Mouse (Mus musculus) spleen, adult 2 months (tissue): ENCODE results near the gene AC161166.1. TPM values are rescaled to one million over a fixed set of nuclear protein-coding genes. Genes with fewer than 3 reads are reported as not detected.

Source experiments
- DNase-seq, 2 experiments: peaks; one replicate each; pipeline versions ENCODE4 v3.0.0 to v3.0.0-alpha.2; 2012 to 2021; ENCODE audit warnings: low spot score in 2 of 2, low read depth in 1 of 2
- H3K27ac ChIP-seq: fragments of 200-500 bp; 2 replicates; pipeline ENCODE4 v1.5.1; 2012; ENCODE audit warnings: low read length, inconsistent platforms; ENCODE audit not compliant: insufficient read depth
- H3K27me3 ChIP-seq: fragments of 200-500 bp; 2 replicates; pipeline ENCODE4 v1.6.1; 2012; ENCODE audit warnings: mild to moderate bottlenecking, moderate library complexity, low read length, inconsistent platforms; ENCODE audit not compliant: control insufficient read depth, insufficient read depth
- H3K36me3 ChIP-seq: fragments of 200-500 bp; 2 replicates; pipeline ENCODE4 v1.6.1; 2012; ENCODE audit warnings: mild to moderate bottlenecking, low read length, inconsistent platforms; ENCODE audit not compliant: control insufficient read depth, insufficient read depth
- H3K4me1 ChIP-seq: fragments of 200-500 bp; 2 replicates; pipeline ENCODE4 v1.6.1; 2011; ENCODE audit warnings: inconsistent platforms; ENCODE audit not compliant: control insufficient read depth, insufficient read depth, insufficient read length
- H3K4me3 ChIP-seq: fragments of 200-500 bp; 2 replicates; pipeline ENCODE4 v1.5.1; 2011; ENCODE audit warnings: mild to moderate bottlenecking, inconsistent platforms; ENCODE audit not compliant: insufficient read depth, insufficient read length; ENCODE audit errors: extremely low read depth
- CTCF ChIP-seq: fragments of 200-500 bp; IDR thresholded peaks from 2 replicates; pipeline ENCODE4 v1.5.1; 2011; ENCODE audit warnings: mild to moderate bottlenecking, inconsistent platforms; ENCODE audit not compliant: insufficient read depth, insufficient read length, insufficient replicate concordance; ENCODE audit errors: extremely low read depth
- POLR2A ChIP-seq: fragments of 200-500 bp; IDR thresholded peaks from 2 replicates; pipeline ENCODE4 v1.6.1; 2011; ENCODE audit warnings: low read depth, low read length, inconsistent platforms
- WGBS: fragments of 180-500 bp; shearing (Covaris S2); methylation state at CpG from one replicate; pipeline ENCODE4 v1.1.7; 2018; 5-methylcytosine and 5-hydroxymethylcytosine counted together
- polyA plus RNA-seq: library from polyadenylated mRNA; depleted of rRNA; stranded (reverse); fragments of >200 nt; gene quantifications from 2 replicates; pipeline ENCODE4 v1.2.3, GENCODE M21; 2012

AC161166.1 gene
- polyA plus RNA-seq, 1 experiment = not detected

DNA sequence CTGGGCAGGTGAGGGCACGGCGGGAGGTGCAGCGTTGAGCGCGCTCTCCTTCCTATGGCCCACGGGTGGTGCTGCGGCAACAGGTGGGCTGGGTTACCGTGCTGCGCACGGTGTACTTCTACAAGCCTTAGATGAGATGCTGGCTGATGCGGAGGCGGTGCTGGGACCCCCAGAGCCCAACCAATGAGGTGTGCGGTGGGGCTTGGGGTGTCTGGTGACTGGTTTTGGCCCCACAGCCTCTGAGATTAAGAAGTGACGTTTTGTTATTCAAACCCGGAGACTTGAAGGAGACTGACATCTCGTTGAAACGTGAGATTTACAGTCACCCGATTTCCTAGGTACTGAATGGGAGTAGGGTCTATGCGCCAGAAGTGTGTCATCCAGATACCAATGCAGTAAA is 22.0 kb upstream of the AC161166.1 start:
- no peak overlapping the region for H3K4me3 ChIP-seq
- TF ChIP-seq POLR2A (no peak), CTCF (no peak)
- peaks cover 20% of the 10 kb centered on the region for H3K36me3 ChIP-seq
- H3K27ac ChIP-seq = no peak overlapping the region
- 94% methylated on average over 19 of the region's 19 CpGs for WGBS
- no peaks in the 10 kb centered on the region for H3K27me3 ChIP-seq
- DNase-seq = no peak
- H3K4me1 ChIP-seq = no peaks in the 10 kb centered on the region

DNA sequence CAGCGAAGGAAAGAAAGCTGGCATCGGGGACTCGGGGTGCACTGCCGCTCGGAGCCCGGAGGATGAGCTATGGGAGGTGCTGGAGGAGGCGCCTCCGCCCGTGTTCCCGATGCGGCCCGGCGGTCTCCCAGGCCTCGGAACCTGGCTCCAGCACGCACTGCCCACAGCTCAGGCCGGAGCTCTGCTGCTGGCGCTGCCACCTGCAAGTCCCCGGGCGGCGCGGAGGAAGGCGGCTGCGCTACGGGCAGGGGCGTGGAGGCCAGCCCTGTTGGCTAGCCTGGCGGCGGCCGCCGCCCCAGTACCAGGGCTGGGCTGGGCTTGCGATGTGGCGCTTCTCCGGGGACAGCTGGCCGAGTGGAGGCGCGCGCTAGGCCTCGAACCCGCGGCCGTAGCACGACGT is 21.6 kb upstream of the AC161166.1 start:
- no peak overlapping the region for H3K4me3 ChIP-seq
- H3K27me3 ChIP-seq = no peaks in the 10 kb centered on the region
- no peak overlapping the region for H3K27ac ChIP-seq
- H3K4me1 ChIP-seq = no peaks in the 10 kb centered on the region
- no peak for TF ChIP-seq CTCF
- no peak for TF ChIP-seq POLR2A
- WGBS = 97% methylated on average over 42 of the region's 42 CpGs
- DNase-seq = peak in 1 of 2 experiments; percentile 4
- peaks cover 20% of the 10 kb centered on the region for H3K36me3 ChIP-seq

DNA sequence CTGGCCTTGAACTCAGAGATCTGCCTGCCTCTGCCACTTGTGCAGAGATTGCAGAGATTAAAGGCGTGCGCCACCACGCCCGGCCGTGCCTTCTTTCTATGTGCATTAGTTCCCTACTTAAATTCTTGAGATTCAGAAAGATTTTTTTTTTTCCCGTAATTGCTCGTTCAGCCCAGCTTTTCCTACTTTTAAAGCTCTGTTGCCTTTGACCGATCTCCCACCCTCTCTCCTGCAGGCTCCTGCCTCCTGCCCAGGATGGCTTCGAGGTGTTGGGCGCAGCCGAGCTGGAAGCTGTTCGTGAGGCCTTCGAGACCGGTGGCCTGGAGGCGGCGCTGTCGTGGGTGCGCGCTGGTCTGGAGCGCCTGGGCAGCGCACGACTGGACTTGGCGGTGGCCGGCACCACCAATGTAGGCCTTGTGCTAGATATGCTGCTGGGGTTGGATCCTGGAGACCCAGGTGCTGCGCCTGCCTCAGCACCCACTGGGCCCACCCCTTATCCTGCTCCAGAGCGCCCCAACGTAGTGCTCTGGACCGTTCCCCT is 20.8 kb upstream of the AC161166.1 start:
- H3K27ac ChIP-seq = no peak overlapping the region
- no peaks in the 10 kb centered on the region for H3K4me1 ChIP-seq
- no peak for TF ChIP-seq CTCF
- no peak for TF ChIP-seq POLR2A
- H3K27me3 ChIP-seq = no peaks in the 10 kb centered on the region
- no peak overlapping the region for H3K4me3 ChIP-seq
- 98% methylated on average over 28 of the region's 28 CpGs for WGBS
- DNase-seq = no peak
- peaks cover 20% of the 10 kb centered on the region for H3K36me3 ChIP-seq

DNA sequence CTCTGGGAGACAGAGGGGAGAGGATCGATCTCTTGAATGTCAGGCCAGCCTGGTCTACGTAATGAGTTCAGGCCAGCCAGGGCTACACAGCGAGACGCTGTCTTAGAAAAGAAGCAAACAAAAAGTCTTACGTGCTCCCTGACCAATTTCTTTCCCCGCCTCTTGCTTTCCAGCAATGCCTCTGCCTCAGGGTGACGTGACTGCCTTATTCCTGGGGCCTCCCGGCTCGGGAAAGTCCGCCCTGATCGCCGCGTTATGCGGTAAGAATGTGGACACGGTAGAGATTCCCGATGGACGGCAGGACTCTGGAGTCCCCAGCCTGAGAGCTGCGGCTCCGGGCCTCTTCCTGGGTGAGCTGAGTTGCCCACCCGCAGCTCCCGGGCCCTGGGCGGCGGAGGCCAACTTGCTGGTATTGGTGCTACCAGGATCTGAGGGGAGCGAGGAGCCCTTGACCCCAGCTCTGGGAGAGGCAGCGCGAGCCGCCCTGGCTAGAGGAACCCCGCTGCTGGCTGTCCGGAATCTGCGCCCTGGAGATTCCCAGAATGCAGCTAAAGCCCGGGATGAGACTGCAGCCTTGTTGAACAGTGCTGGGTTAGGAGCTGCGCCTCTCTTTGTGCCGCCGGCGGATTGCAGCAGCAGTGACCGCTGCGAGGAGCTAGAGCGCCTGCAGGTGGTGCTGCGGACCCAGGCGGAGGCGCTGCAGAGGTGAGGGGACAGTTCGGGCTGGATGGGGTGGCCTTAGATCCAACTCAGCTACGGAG is 19.1 kb upstream of the AC161166.1 start:
- Histone ChIP-seq H3K4me1 (no peaks in the 10 kb centered on the region), H3K4me3 (peak overlapping the region; percentile 75), H3K36me3 (peaks cover 20% of the 10 kb centered on the region), H3K27me3 (no peaks in the 10 kb centered on the region), H3K27ac (peak overlapping the region; percentile 84)
- peak in 1 of 2 experiments; percentile 72 for DNase-seq
- 2% methylated on average over 43 of the region's 43 CpGs for WGBS
- TF ChIP-seq CTCF (peak; percentile 78), POLR2A (no peak)

DNA sequence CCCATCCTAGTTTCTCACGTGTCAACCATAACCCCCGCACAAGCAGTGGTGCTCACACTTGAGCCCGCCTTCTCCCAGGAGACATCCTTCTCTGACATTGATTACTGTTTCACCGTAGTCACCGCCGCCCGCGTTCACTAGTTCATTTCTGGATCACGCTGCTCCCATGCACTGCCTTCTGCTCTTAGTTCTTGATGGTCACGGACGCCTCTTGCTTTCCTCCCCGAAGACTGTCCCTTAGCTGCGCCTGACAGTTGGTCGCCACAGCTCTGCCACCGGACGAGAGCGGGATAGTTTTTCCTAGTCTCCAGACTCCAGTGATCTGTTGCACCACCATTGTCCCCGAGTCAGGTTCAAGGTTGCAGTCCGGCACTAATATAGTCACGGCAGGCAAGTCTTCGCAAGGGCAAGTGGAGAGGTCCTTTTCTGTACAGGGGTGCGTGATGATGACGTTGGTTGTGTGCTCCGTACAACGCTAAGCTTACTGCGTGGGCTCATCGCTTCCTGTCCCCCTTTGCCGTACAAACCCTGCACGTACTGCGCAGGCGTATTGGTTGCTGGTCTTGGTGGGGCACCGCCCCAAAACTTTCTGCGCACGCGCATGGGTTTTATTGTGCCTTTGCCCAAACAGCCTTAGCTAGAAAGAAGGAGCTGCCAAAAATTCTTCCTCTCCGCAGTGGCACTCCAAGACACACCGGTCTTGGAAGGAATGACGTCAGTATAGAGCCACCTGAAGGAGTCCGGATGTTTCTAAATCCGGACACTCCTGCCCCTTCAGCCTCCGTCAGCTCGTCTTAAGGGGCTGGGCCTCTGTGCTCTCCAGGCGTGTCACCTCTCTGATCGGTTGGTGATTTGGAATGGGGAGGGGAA is 18.0 kb upstream of the AC161166.1 start, which contains the start of gene Irgq:
Irgq (plus strand) TSS at position 628 of the 870 bp plus-strand sequence.
- Histone ChIP-seq H3K27me3 (no peaks in the 10 kb centered on the region), H3K4me1 (no peaks in the 10 kb centered on the region), H3K27ac (peak within 1 kb of the TSS; percentile 91), H3K36me3 (peaks cover 15% of the 10 kb centered on the region), H3K4me3 (peak within 1 kb of the TSS; percentile 75)
- no peak for TF ChIP-seq POLR2A
- no peak for TF ChIP-seq CTCF
- peak; percentile 99 to 100 for DNase-seq
- WGBS = under 1% methylated on average over 44 of the region's 44 CpGs

DNA sequence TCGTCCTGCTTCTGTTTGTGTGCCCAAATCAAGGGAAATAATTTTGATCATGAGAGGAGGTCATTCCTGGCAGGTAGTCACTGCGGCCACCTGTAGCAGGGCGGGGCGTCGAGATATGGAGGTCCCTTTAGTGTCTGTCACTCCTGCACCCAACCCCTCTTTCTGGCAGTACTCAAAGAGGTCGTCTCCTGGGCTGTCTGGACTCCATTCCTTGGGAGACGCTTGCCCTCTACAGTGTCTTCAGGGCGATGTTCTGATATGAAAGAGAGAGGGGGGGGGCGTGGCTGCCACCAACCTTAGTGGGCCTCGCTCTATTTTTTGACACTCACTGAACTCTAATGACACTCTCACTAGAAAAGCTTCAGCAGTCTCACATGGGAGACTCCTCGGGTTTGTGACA is 17.3 kb upstream of the AC161166.1 start:
- Histone ChIP-seq H3K4me3 (peak overlapping the region; percentile 72; the same call in 1 of the 2 replicates), H3K4me1 (no peaks in the 10 kb centered on the region), H3K27ac (no peak overlapping the region), H3K27me3 (no peaks in the 10 kb centered on the region), H3K36me3 (peaks cover 14% of the 10 kb centered on the region)
- TF ChIP-seq POLR2A (no peak), CTCF (no peak)
- DNase-seq = no peak
- 48% methylated on average over 11 of the region's 11 CpGs for WGBS
